Mouse (Mus musculus) liver, adult 2 months (tissue): ENCODE data around the gene Isyna1.

Experiments used
- CTCF ChIP-seq: fragments of 200-500 bp; IDR thresholded peaks from 2 replicates; pipeline ENCODE4 v1.5.1; 2011; ENCODE audit warnings: low read depth, low read length, control low read depth
- POLR2A ChIP-seq: fragments of 200-500 bp; IDR thresholded peaks from 2 replicates; pipeline ENCODE4 v1.6.1; 2011; ENCODE audit warnings: low read length, control low read depth; ENCODE audit not compliant: insufficient read depth; ENCODE audit errors: extremely low read depth

GRCm38 (mm10) chr8:70555079-70555747, 39.0 kb upstream of the Isyna1 start:
- TF ChIP-seq CTCF (no peak), POLR2A (no peak)
